Mouse (Mus musculus): ENCODE measurements around the gene Dhx29.

DNA sequence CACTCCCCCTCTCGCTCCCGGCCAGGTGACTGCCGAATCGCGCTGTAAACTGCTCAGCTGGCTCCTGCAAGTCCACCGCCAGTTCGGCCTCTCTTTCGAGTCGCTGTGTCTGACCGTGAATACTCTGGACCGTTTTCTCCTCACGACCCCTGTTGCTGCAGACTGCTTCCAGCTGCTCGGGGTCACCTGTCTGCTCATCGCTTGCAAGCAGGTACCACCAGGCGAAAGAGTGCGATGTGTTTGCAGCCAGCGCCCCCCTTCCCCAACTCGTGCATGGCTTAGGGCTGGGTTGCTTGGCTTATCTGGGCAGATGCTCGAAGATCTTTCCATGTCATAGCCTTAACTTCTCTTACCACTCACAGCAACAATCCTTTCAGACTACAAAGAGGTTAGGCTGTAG is 61.6 kb downstream of the Dhx29 start:
- TF ChIP-seq GATA1 (IDR thresholded peaks at IDR 0.05; ENCODE audit: low read length) = no peak
- TF ChIP-seq TAL1 (IDR thresholded peaks at IDR 0.05; ENCODE audit: low read length) = no peak
